Mouse (Mus musculus): ENCODE measurements around the gene Papss2. TPM values are rescaled to one million over a fixed set of nuclear protein-coding genes. Genes with fewer than 3 reads are reported as not detected.

Papss2 gene
- polyA plus RNA-seq, 1 experiment from 2014 or later: 1.7 TPM

DNA sequence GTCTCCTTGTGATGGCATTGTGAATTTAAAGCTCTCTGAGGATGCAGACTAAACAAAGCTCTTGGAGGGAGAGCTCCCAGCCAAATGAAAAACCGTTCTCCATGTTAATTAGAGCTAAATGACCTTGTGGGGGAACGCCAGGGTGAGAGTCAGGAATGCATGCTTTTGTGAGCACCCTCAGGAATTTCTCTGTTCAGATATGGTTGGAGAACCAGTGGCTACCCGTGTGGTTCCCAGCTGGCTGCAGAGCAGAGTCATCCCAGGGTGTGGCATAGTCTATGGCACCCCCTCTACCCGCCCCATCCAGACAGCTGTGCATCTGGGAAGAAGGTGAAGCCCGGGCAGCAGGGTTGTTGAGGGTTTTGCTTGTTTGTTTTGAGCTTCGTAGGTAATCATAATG is 7.9 kb upstream of the Papss2 start:
- H3K9me3 ChIP-seq (ENCODE audit: control insufficient read depth, low read length): no peaks in the 10 kb centered on the region
- no peaks in the 10 kb centered on the region for H3K27me3 ChIP-seq (replicated peaks; ENCODE audit: control insufficient read depth, insufficient read depth, low read length)
- ATAC-seq: no peak
- H3K4me1 ChIP-seq (ENCODE audit: control insufficient read depth, insufficient read depth, low read depth, low read length): no peaks in the 10 kb centered on the region
- no peak overlapping the region for H3K4me3 ChIP-seq (ENCODE audit: low read length)
- H3K36me3 ChIP-seq (ENCODE audit: control insufficient read depth, insufficient read depth, low read length): no peaks in the 10 kb centered on the region
- no peak overlapping the region for H3K4me2 ChIP-seq (ENCODE audit: low read length)
- H3K9ac ChIP-seq (ENCODE audit: low read depth, low read length): no peak overlapping the region
- WGBS: 60% methylated on average over 6 of the region's 6 CpGs
- no peak overlapping the region for H3K27ac ChIP-seq (ENCODE audit: low read depth, low read length)

DNA sequence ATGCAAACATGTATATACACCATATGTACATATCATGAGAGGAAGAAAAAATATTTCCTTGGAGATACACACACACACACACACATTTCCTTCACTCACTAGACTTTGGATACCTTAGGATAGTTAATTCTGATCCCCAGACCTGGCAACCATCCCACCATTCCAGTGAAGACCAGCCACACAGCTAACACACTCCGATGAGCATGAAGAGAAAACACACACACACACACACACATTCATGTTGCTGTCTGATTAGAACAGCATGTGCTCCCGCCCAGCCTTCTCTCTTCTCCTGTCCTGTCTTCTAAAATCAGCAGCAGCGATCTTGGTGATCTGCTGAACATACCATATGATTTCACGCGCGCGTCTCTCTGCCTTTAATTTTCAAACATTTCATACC is 2.8 kb upstream of the Papss2 start:
- no peak overlapping the region for H3K4me2 ChIP-seq (ENCODE audit: low read length)
- H3K4me3 ChIP-seq (ENCODE audit: low read length): no peak overlapping the region
- peaks cover 2% of the 10 kb centered on the region; the same call in 1 of the 2 replicates for H3K27me3 ChIP-seq (replicated peaks; ENCODE audit: control insufficient read depth, insufficient read depth, low read length)
- H3K36me3 ChIP-seq (ENCODE audit: control insufficient read depth, insufficient read depth, low read length): no peaks in the 10 kb centered on the region
- H3K9ac ChIP-seq (ENCODE audit: low read depth, low read length): no peak overlapping the region
- H3K27ac ChIP-seq (ENCODE audit: low read depth, low read length): no peak overlapping the region
- H3K9me3 ChIP-seq (ENCODE audit: control insufficient read depth, low read length): no peaks in the 10 kb centered on the region
- ATAC-seq: no peak
- H3K4me1 ChIP-seq (ENCODE audit: control insufficient read depth, insufficient read depth, low read depth, low read length): peaks cover 4% of the 10 kb centered on the region
- 90% methylated on average over 7 of the region's 7 CpGs for WGBS

DNA sequence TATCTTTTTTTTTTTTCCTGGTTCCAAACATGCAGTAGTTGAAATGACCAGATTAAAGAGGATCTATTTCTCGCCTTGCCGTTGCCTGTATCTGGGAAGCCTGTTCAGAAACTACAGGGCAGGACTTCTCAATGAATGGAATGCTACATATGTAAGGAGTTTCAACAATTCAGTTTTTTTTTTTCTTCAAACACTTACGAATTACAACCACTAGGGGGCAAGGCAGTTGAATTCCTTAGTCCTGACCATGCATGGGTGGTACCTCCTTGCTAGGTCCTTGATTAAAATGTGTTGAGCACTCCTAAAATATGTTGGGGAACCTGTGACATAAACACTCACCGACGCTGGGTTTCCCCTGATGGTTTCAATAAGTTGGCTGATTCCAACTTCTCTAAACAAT is 1.7 kb upstream of the Papss2 start:
- WGBS: 86% methylated on average over 5 of the region's 5 CpGs
- Histone ChIP-seq H3K9ac (ENCODE audit: low read depth, low read length) (no peak overlapping the region), H3K27me3 (replicated peaks; ENCODE audit: control insufficient read depth, insufficient read depth, low read length) (peaks cover 2% of the 10 kb centered on the region; the same call in 1 of the 2 replicates), H3K27ac (ENCODE audit: low read depth, low read length) (no peak overlapping the region), H3K36me3 (ENCODE audit: control insufficient read depth, insufficient read depth, low read length) (no peaks in the 10 kb centered on the region), H3K4me3 (ENCODE audit: low read length) (no peak overlapping the region), H3K4me1 (ENCODE audit: control insufficient read depth, insufficient read depth, low read depth, low read length) (peaks cover 4% of the 10 kb centered on the region), H3K4me2 (ENCODE audit: low read length) (no peak overlapping the region), H3K9me3 (ENCODE audit: control insufficient read depth, low read length) (no peaks in the 10 kb centered on the region)
- no peak for ATAC-seq

DNA sequence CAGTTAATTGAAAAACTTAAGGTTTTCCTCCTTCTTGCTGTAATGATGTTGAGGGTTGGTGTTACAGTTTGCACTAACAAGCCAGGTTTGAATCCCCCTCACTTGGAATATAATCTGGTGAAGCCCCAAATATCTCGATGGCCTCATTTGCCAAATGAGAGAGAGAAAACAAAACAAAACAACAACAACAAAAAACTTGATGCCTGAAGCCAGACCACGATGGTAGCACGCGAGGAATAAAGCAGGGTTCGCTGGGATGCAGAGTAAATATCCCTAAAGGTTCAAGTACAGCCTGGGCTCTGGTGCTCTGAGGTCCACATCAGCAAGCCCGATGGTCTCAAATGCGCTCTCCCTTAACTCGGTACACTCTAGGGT is 472 bp upstream of the Papss2 start:
- peaks cover 4% of the 10 kb centered on the region for H3K4me1 ChIP-seq (ENCODE audit: control insufficient read depth, insufficient read depth, low read depth, low read length)
- H3K27me3 ChIP-seq (replicated peaks; ENCODE audit: control insufficient read depth, insufficient read depth, low read length): peaks cover 2% of the 10 kb centered on the region; the same call in 1 of the 2 replicates
- H3K9me3 ChIP-seq (ENCODE audit: control insufficient read depth, low read length): no peaks in the 10 kb centered on the region
- no peaks in the 10 kb centered on the region for H3K36me3 ChIP-seq (ENCODE audit: control insufficient read depth, insufficient read depth, low read length)
- WGBS: 22% methylated on average over 8 of the region's 8 CpGs
- no peak; the same call in 1 of the 2 replicates for ATAC-seq
- peak overlapping the region; percentile 94 for H3K4me2 ChIP-seq (ENCODE audit: low read length)
- H3K9ac ChIP-seq (ENCODE audit: low read depth, low read length): peak overlapping the region; percentile 65
- peak overlapping the region; percentile 60 for H3K4me3 ChIP-seq (ENCODE audit: low read length)
- no peak overlapping the region for H3K27ac ChIP-seq (ENCODE audit: low read depth, low read length)

DNA sequence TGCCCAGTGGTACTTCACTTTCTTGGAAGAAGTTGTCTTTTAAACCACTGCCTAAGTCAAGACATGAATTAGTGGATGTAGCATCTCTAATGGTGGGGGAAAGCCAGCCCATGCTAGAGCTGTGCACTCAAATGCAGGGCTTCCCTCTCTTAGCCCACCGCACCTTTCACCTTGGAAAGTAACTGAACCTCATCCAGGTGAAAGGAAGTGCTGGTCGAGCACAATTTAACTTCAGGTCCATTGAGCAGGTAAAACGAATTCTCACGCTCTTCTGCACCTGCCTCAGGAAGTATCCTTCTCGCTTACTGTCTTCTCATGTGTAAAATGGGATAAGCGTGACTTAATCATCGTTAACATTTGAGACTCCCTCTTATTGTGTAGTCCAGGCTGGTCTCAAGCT is 3.4 kb downstream of the Papss2 start:
- WGBS: 79% methylated on average over 7 of the region's 7 CpGs

DNA sequence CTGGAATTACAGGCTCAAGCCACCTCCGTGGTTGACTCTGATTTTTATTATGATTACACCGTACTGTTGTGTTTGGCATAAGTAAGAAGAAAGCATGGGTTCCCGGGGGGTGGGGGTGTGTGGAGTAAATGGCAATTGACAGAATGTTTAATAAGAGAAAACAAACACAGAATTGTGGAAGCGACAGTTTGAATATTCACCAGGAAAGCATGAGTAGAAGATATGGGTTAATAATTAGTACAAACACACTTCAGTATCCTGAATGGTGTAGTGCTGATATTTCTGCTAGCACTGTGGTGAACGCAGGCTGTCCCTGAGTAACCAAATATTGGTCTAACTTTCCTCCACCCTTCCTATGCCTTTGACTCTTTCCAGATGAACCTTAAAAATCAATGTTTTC is 3.8 kb downstream of the Papss2 start:
- no peak overlapping the region for H3K9ac ChIP-seq (ENCODE audit: low read depth, low read length)

More for the DNA sequence above, 3.4 kb downstream of the Papss2 start:
- ATAC-seq: no peak
- H3K9ac ChIP-seq (ENCODE audit: low read depth, low read length): no peak overlapping the region
- no peaks in the 10 kb centered on the region for H3K36me3 ChIP-seq (ENCODE audit: control insufficient read depth, insufficient read depth, low read length)
- no peaks in the 10 kb centered on the region for H3K9me3 ChIP-seq (ENCODE audit: control insufficient read depth, low read length)
- H3K4me2 ChIP-seq (ENCODE audit: low read length): no peak overlapping the region
- no peak overlapping the region for H3K27ac ChIP-seq (ENCODE audit: low read depth, low read length)
- peaks cover 4% of the 10 kb centered on the region for H3K4me1 ChIP-seq (ENCODE audit: control insufficient read depth, insufficient read depth, low read depth, low read length)
- no peak overlapping the region for H3K4me3 ChIP-seq (ENCODE audit: low read length)
- peaks cover 2% of the 10 kb centered on the region; the same call in 1 of the 2 replicates for H3K27me3 ChIP-seq (replicated peaks; ENCODE audit: control insufficient read depth, insufficient read depth, low read length)

DNA sequence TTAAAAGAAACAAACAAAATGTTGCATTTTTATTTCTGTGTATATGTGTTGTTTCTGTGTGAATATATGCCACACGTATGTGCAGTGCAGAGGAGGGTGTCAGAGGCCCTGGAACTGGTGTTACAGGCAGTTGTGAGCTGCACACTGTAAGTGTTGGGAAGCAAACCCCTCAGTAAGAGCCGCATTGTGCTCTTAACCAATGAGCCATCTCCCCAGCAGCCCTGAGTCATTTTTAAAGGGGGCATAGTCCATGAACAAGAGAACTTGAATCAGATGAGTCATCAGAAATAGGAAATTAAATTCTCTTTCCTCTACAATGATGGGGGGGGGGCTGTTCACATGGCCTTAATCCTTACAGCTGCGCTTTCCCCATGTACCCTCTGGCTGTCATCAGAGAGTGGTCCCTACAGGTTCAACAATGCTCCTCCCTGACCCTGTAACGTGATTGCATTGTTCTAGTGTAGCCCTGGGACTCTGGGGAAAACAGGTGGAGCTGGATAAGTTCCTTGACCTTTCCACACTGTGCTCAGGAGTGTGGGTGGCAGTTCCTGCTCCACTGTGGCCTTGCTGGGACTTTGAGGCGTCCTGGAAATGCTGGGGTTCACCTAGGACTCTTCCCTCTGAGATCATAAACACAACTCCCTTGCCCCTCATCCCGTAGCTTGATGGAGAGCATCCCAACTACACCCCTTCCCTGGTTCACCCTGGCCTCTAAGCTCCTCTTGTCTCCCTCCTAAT is 5.6 kb downstream of the Papss2 start:
- Histone ChIP-seq H3K4me2 (ENCODE audit: low read length) (no peak overlapping the region), H3K9ac (ENCODE audit: low read depth, low read length) (no peak overlapping the region), H3K4me1 (ENCODE audit: control insufficient read depth, insufficient read depth, low read depth, low read length) (no peaks in the 10 kb centered on the region; the same call in 1 of the 2 replicates), H3K4me3 (ENCODE audit: low read length) (no peak overlapping the region), H3K27ac (ENCODE audit: low read depth, low read length) (no peak overlapping the region), H3K36me3 (ENCODE audit: control insufficient read depth, insufficient read depth, low read length) (no peaks in the 10 kb centered on the region), H3K27me3 (replicated peaks; ENCODE audit: control insufficient read depth, insufficient read depth, low read length) (no peaks in the 10 kb centered on the region), H3K9me3 (ENCODE audit: control insufficient read depth, low read length) (no peaks in the 10 kb centered on the region)
- no peak for ATAC-seq
- 64% methylated on average over 6 of the region's 6 CpGs for WGBS

More for the DNA sequence above, 3.8 kb downstream of the Papss2 start:
- Histone ChIP-seq H3K4me1 (ENCODE audit: control insufficient read depth, insufficient read depth, low read depth, low read length) (peaks cover 4% of the 10 kb centered on the region), H3K27ac (ENCODE audit: low read depth, low read length) (no peak overlapping the region), H3K4me2 (ENCODE audit: low read length) (no peak overlapping the region), H3K27me3 (replicated peaks; ENCODE audit: control insufficient read depth, insufficient read depth, low read length) (peaks cover 2% of the 10 kb centered on the region; the same call in 1 of the 2 replicates), H3K36me3 (ENCODE audit: control insufficient read depth, insufficient read depth, low read length) (no peaks in the 10 kb centered on the region), H3K4me3 (ENCODE audit: low read length) (no peak overlapping the region), H3K9me3 (ENCODE audit: control insufficient read depth, low read length) (no peaks in the 10 kb centered on the region)
- WGBS: 72% methylated on average over 5 of the region's 5 CpGs
- no peak for ATAC-seq

DNA sequence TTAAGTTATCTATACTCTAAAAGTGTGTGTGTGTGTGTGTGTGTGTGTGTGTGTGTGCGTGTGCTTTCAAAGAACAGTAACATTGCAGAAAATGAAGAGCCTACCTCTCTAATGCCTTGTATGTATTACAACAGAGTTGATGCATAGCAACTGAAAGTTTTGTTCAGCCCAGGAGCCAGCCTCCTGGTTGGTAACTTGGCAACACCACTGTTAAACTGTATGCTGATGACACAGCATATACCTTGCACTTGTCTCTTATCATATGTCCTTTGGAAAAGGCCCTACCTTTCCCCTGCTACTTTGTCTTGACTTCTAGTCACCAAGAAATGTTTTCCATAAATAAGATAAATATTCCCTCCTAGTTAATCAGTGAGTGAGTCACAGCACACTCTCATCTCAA is 7.9 kb downstream of the Papss2 start:
- Histone ChIP-seq H3K27me3 (replicated peaks; ENCODE audit: control insufficient read depth, insufficient read depth, low read length) (no peaks in the 10 kb centered on the region), H3K4me3 (ENCODE audit: low read length) (no peak overlapping the region), H3K4me2 (ENCODE audit: low read length) (no peak overlapping the region), H3K4me1 (ENCODE audit: control insufficient read depth, insufficient read depth, low read depth, low read length) (no peaks in the 10 kb centered on the region), H3K9me3 (ENCODE audit: control insufficient read depth, low read length) (no peaks in the 10 kb centered on the region), H3K9ac (ENCODE audit: low read depth, low read length) (no peak overlapping the region), H3K36me3 (ENCODE audit: control insufficient read depth, insufficient read depth, low read length) (no peaks in the 10 kb centered on the region), H3K27ac (ENCODE audit: low read depth, low read length) (no peak overlapping the region)
- 91% methylated on average over 1 of the region's 1 CpGs for WGBS
- ATAC-seq: no peak

DNA sequence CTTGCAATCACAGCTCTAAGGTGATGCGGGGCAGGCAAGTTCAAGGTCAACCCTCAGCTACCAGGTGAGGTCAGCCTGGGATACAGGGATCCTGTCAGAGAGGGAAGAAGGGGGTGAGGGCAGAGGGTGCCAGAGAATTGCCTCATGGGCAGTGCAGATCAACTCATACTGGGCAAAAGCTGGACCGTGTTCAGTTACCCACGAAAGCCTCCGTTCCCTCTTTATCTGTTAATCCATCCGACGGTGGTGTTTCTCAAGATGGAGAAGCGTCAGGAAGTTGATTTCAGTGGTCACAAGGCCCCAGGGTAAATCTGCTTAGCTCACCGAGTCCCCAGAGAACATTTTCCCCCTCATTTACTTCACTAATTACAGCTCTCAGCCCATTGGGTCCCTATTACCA is 8.5 kb downstream of the Papss2 start:
- Histone ChIP-seq H3K27ac (ENCODE audit: low read depth, low read length) (no peak overlapping the region), H3K36me3 (ENCODE audit: control insufficient read depth, insufficient read depth, low read length) (no peaks in the 10 kb centered on the region), H3K9ac (ENCODE audit: low read depth, low read length) (no peak overlapping the region), H3K4me3 (ENCODE audit: low read length) (no peak overlapping the region), H3K4me2 (ENCODE audit: low read length) (no peak overlapping the region), H3K27me3 (replicated peaks; ENCODE audit: control insufficient read depth, insufficient read depth, low read length) (no peaks in the 10 kb centered on the region), H3K9me3 (ENCODE audit: control insufficient read depth, low read length) (no peaks in the 10 kb centered on the region), H3K4me1 (ENCODE audit: control insufficient read depth, insufficient read depth, low read depth, low read length) (no peaks in the 10 kb centered on the region)
- 67% methylated on average over 8 of the region's 8 CpGs for WGBS
- ATAC-seq: no peak

Data from hindbrain, embryonic 16.5 days (tissue).